Mouse (Mus musculus) lung, adult 2 months (tissue): ENCODE measurements around the gene 2010109A12Rik. TPM values are rescaled to one million over a fixed set of nuclear protein-coding genes. Genes with fewer than 3 reads are reported as not detected.

Experiments
- DNase-seq: peaks from one replicate; pipeline ENCODE4 v3.0.0; 2022
- H3K4me1 ChIP-seq: fragments of 200-500 bp; 2 replicates; pipeline ENCODE4 v1.6.1; 2011; ENCODE audit warnings: low read length; ENCODE audit not compliant: control insufficient read depth, insufficient read depth
- H3K4me3 ChIP-seq: fragments of 200-500 bp; replicated peaks from 2 replicates; pipeline ENCODE3; 2011; ENCODE audit warnings: low read depth, mild to moderate bottlenecking, control low read depth, low read length; ENCODE audit errors: extremely low read depth
- CTCF ChIP-seq: fragments of 200-500 bp; IDR thresholded peaks from 2 replicates; pipeline ENCODE4 v1.5.1; 2011; ENCODE audit warnings: mild to moderate bottlenecking, low read length, control low read depth; ENCODE audit not compliant: insufficient read depth
- POLR2A ChIP-seq: fragments of 200-500 bp; IDR thresholded peaks from 2 replicates; pipeline ENCODE4 v1.6.1; 2011; ENCODE audit warnings: low read depth, mild to moderate bottlenecking, control low read depth, low read length, borderline replicate concordance; ENCODE audit errors: extremely low read depth
- WGBS: fragments of 180-500 bp; shearing (Covaris S2); methylation state at CpG from one replicate; pipeline ENCODE4 v1.1.7; 2018; 5-methylcytosine and 5-hydroxymethylcytosine counted together
- polyA plus RNA-seq: library from polyadenylated mRNA; depleted of rRNA; stranded (reverse); fragments of >200 nt; gene quantifications from 2 replicates; pipeline ENCODE4 v1.2.3, GENCODE M21; 2012

Gene 2010109A12Rik
- polyA plus RNA-seq, 1 experiment = not detected

GRCm38 (mm10) chr5:93183311-93183710 lies 23.0 kb upstream of the 2010109A12Rik start:
- no peaks in the 10 kb centered on the region for H3K4me1 ChIP-seq
- DNase-seq = no peak
- no peak overlapping the region for H3K4me3 ChIP-seq
- no peak for TF ChIP-seq CTCF
- no peak for TF ChIP-seq POLR2A
- WGBS = 85% methylated on average over 6 of the region's 6 CpGs

- no peaks in the 10 kb centered on the region for H3K4me1 ChIP-seq
- H3K4me3 ChIP-seq = no peak overlapping the region
- TF ChIP-seq POLR2A (no peak), CTCF (no peak)
- DNase-seq = no peak
- 68% methylated on average over 6 of the region's 6 CpGs for WGBS
Observed at GRCm38 (mm10) chr5:93184548-93184947, 21.8 kb upstream of the 2010109A12Rik start.

GRCm38 (mm10) chr5:93189607-93190006 lies 16.7 kb upstream of the 2010109A12Rik start:
- Histone ChIP-seq H3K4me1 (peaks cover 3% of the 10 kb centered on the region), H3K4me3 (no peak overlapping the region)
- no peak for DNase-seq
- TF ChIP-seq CTCF = no peak
- TF ChIP-seq POLR2A = no peak
- WGBS = 51% methylated on average over 3 of the region's 3 CpGs

GRCm38 (mm10) chr5:93190428-93190827 lies 15.9 kb upstream of the 2010109A12Rik start:
- DNase-seq = no peak
- Histone ChIP-seq H3K4me3 (no peak overlapping the region), H3K4me1 (peaks cover 3% of the 10 kb centered on the region)
- 94% methylated on average over 5 of the region's 5 CpGs for whole genome bisulfite sequencing
- TF ChIP-seq POLR2A (no peak), CTCF (no peak)

- no peak for TF ChIP-seq POLR2A
- TF ChIP-seq CTCF = no peak
- Histone ChIP-seq H3K4me3 (no peak overlapping the region), H3K4me1 (peaks cover 4% of the 10 kb centered on the region)
- 62% methylated on average over 3 of the region's 3 CpGs for WGBS
- DNase-seq = no peak
Observed at GRCm38 (mm10) chr5:93198232-93198631, 8.1 kb upstream of the 2010109A12Rik start.

- DNase-seq = no peak
- no peak for TF ChIP-seq POLR2A
- TF ChIP-seq CTCF = no peak
- H3K4me1 ChIP-seq = peaks cover 10% of the 10 kb centered on the region
- WGBS = 81% methylated on average over 1 of the region's 1 CpGs
- H3K4me3 ChIP-seq = no peak overlapping the region
Observed at GRCm38 (mm10) chr5:93201181-93201580, 5.1 kb upstream of the 2010109A12Rik start.

GRCm38 (mm10) chr5:93205371-93206108 lies 778 bp upstream of the 2010109A12Rik start:
- DNase-seq = peak; percentile 63

GRCm38 (mm10) chr5:93207006-93207348 lies 659 bp downstream of the 2010109A12Rik start:
- Histone ChIP-seq H3K4me3 (peak overlapping the region; percentile 96), H3K4me1 (peaks cover 10% of the 10 kb centered on the region)
- 4% methylated on average over 6 of the region's 6 CpGs for WGBS
- peak; percentile 36 for DNase-seq
- TF ChIP-seq CTCF (no peak), POLR2A (no peak)

More at GRCm38 (mm10) chr5:93205371-93206108, 778 bp upstream of the 2010109A12Rik start:
- 1% methylated on average over 60 of the region's 63 CpGs for whole genome bisulfite sequencing
- TF ChIP-seq POLR2A (0 out of 2 replicates have a peak, but pooled peaks have one; percentile 3), CTCF (no peak)
- H3K4me3 ChIP-seq = peak overlapping the region; percentile 76
- peaks cover 10% of the 10 kb centered on the region for H3K4me1 ChIP-seq

- no peak for DNase-seq
- 70% methylated on average over 1 of the region's 1 CpGs for WGBS
- Histone ChIP-seq H3K4me3 (no peak overlapping the region), H3K4me1 (peaks cover 10% of the 10 kb centered on the region)
- TF ChIP-seq CTCF (no peak), POLR2A (no peak)
Observed at GRCm38 (mm10) chr5:93207555-93207954, 1.2 kb downstream of the 2010109A12Rik start.

GRCm38 (mm10) chr5:93218375-93218774 lies 12.1 kb downstream of the 2010109A12Rik start:
- DNase-seq = no peak
- no peaks in the 10 kb centered on the region for H3K4me1 ChIP-seq
- 71% methylated on average over 3 of the region's 3 CpGs for WGBS
- TF ChIP-seq CTCF (no peak), POLR2A (no peak)
- H3K4me3 ChIP-seq = no peak overlapping the region

- H3K4me3 ChIP-seq = no peak overlapping the region
- WGBS = 33% methylated on average over 3 of the region's 3 CpGs
- peak; percentile 13 for DNase-seq
- H3K4me1 ChIP-seq = no peaks in the 10 kb centered on the region
- TF ChIP-seq POLR2A (no peak), CTCF (no peak)
Observed at GRCm38 (mm10) chr5:93221661-93222060, 15.3 kb downstream of the 2010109A12Rik start.
